Mouse (Mus musculus) embryonic facial prominence, embryonic 11.5 days (tissue): Measurements from ENCODE around the gene Dnajb4. TPM values are rescaled to one million over a fixed set of nuclear protein-coding genes. Genes with fewer than 3 reads are reported as not detected.

Source experiments
- ATAC-seq: fragments of 200-750 bp; cut with Nextera tagmentation; replicated peaks from 2 replicates; pipeline ENCODE4 v1.8.0; 2017; ENCODE audit warnings: low read depth; ENCODE audit not compliant: insufficient number of reproducible peaks, low FRiP score, low TSS enrichment
- DNase-seq: peaks from one replicate; pipeline ENCODE4 v3.0.0-alpha.2; 2015; ENCODE audit warnings: low spot score
- H3K27ac ChIP-seq: fragments of 300-500 bp; sonication (generic); replicated peaks from 2 replicates; pipeline ENCODE4 v1.5.1; 2014; ENCODE audit warnings: mild to moderate bottlenecking, low read depth, low read length, control low read depth
- H3K27me3 ChIP-seq: fragments of 300-500 bp; sonication (generic); 2 replicates; pipeline ENCODE4 v1.6.1; 2014; ENCODE audit warnings: mild to moderate bottlenecking, low read length, moderate library complexity, mixed read lengths; ENCODE audit not compliant: control insufficient read depth, insufficient read depth
- H3K36me3 ChIP-seq: fragments of 300-500 bp; sonication (generic); replicated peaks from 2 replicates; pipeline ENCODE4 v1.6.1; 2014; ENCODE audit warnings: low read depth, mild to moderate bottlenecking, low read length, moderate library complexity, mixed read lengths; ENCODE audit not compliant: control insufficient read depth, insufficient read depth
- H3K4me1 ChIP-seq: fragments of 300-500 bp; sonication (generic); 2 replicates; pipeline ENCODE4 v1.6.1; 2014; ENCODE audit warnings: low read length, mixed read lengths; ENCODE audit not compliant: control insufficient read depth, insufficient read depth
- H3K4me2 ChIP-seq: fragments of 300-500 bp; sonication (generic); 2 replicates; pipeline ENCODE4 v1.6.1; 2014; ENCODE audit warnings: low read depth, mild to moderate bottlenecking, control low read depth, low read length, moderate library complexity
- H3K4me3 ChIP-seq: fragments of 300-500 bp; sonication (generic); 2 replicates; pipeline ENCODE4 v1.5.1; 2014; ENCODE audit warnings: low read depth, low read length, control low read depth
- H3K9ac ChIP-seq: fragments of 300-500 bp; sonication (generic); replicated peaks from 2 replicates; pipeline ENCODE4 v1.6.1; 2014; ENCODE audit warnings: mild to moderate bottlenecking, control low read depth, low read length
- H3K9me3 ChIP-seq: fragments of 300-500 bp; sonication (generic); replicated peaks from 2 replicates; pipeline ENCODE4 v1.6.1; 2016; ENCODE audit warnings: mild to moderate bottlenecking, low read length, inconsistent platforms, mixed read lengths; ENCODE audit not compliant: control insufficient read depth
- WGBS: fragments of 180-500 bp; shearing (Covaris S2); extraction: QIAGEN DNeasy Blood & Tissue Kit; methylation state at CpG from one replicate; pipeline ENCODE4 v1.1.7; 2014; 5-methylcytosine and 5-hydroxymethylcytosine counted together
- polyA plus RNA-seq: library from polyadenylated mRNA; unstranded; fragments of >200 nt; fragmentation: Nextera tagmentation; extraction: Ambion mirVana; gene quantifications from 2 replicates; pipeline ENCODE4 v1.2.1, GENCODE M21; 2014

Dnajb4 gene
- polyA plus RNA-seq, 1 experiment from 2014 or later, result 32.6 TPM

- no peak for DNase-seq
- no peak overlapping the region for H3K9ac ChIP-seq
- H3K4me2 ChIP-seq, result no peak overlapping the region
- no peak overlapping the region for H3K4me3 ChIP-seq
- ATAC-seq, result no peak
- H3K27ac ChIP-seq, result no peak overlapping the region
- H3K9me3 ChIP-seq, result no peaks in the 10 kb centered on the region
- WGBS, result 74% methylated on average over 10 of the region's 10 CpGs
- no peaks in the 10 kb centered on the region for H3K27me3 ChIP-seq
- no peaks in the 10 kb centered on the region for H3K36me3 ChIP-seq
- no peaks in the 10 kb centered on the region for H3K4me1 ChIP-seq
Measured at GRCm38 (mm10) chr3:152158344-152159291, 51.5 kb downstream of the Dnajb4 start.

DNA sequence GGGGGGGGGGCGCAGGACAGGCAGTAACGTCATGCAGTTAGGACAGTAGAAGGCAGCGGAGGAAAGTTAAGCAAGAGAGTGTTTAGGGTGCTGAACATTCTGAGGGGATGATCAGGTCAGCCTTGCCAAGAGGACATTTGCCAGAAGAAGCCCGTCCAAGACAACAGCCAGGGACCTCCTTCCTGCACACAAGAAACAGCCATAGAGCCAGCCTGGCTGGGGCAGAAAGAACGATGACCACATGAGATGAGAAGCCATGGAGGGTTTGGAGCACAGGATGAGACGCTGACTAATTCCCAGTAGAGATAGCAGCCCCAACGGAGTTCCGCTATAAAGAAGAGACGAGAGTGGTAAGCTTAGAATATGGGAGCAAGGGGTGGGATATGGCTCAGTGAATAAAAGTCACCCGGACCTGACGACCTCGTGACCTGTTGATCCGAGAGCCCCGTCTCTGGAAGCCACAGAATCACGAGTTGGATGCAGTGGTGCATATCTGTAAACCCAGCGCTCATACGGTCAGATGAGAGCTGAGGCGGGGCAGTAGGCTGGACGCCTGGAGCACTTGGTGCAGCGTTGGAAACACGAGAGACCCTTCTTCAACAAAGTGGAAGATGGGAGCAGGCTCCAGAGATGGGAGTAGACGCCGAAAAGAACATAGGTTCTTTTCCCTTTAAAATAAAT is 53.1 kb downstream of the Dnajb4 start:
- no peak overlapping the region for H3K27ac ChIP-seq
- H3K9ac ChIP-seq, result no peak overlapping the region
- no peaks in the 10 kb centered on the region for H3K9me3 ChIP-seq
- 73% methylated on average over 23 of the region's 23 CpGs for WGBS
- no peak overlapping the region for H3K4me3 ChIP-seq
- ATAC-seq (no peak), DNase-seq (no peak)
- H3K36me3 ChIP-seq, result no peaks in the 10 kb centered on the region
- no peaks in the 10 kb centered on the region for H3K27me3 ChIP-seq
- H3K4me2 ChIP-seq, result no peak overlapping the region
- no peaks in the 10 kb centered on the region for H3K4me1 ChIP-seq

DNA sequence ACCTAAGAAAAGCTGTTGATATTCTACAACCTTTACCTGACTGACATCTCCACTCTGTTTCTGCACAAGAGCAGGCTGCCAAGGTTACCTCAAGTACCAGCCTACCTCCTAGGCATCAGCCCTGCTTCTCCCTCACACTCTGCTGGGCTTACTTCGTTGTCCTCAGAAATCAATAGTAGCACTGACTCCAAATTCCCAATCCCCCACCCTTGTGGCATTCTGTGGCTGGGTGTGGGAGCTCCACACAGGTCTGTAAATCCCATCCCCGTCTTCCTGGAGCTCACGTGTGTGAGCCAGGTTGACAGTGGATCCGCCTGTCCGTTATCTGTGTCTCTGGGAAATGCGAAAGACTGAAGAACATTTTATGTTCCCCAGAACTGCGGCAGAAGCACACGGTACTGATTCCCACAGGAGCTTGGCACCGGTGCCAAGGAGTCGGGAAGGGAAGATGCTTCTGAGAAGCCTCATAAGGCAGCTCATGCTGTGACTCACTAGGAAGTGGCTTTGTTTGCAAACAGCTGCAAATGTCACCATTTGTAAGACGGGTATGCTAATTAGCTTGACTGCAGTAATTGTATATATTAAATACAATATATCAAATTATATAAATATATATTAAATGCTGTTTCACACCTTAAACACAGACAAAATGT is 54.7 kb downstream of the Dnajb4 start:
- H3K4me3 ChIP-seq, result no peak overlapping the region
- no peaks in the 10 kb centered on the region for H3K27me3 ChIP-seq
- DNase-seq (no peak), ATAC-seq (no peak)
- H3K27ac ChIP-seq, result no peak overlapping the region
- 51% methylated on average over 11 of the region's 11 CpGs for WGBS
- no peak overlapping the region for H3K9ac ChIP-seq
- no peaks in the 10 kb centered on the region for H3K4me1 ChIP-seq
- H3K4me2 ChIP-seq, result no peak overlapping the region
- H3K9me3 ChIP-seq, result no peaks in the 10 kb centered on the region
- H3K36me3 ChIP-seq, result no peaks in the 10 kb centered on the region

DNA sequence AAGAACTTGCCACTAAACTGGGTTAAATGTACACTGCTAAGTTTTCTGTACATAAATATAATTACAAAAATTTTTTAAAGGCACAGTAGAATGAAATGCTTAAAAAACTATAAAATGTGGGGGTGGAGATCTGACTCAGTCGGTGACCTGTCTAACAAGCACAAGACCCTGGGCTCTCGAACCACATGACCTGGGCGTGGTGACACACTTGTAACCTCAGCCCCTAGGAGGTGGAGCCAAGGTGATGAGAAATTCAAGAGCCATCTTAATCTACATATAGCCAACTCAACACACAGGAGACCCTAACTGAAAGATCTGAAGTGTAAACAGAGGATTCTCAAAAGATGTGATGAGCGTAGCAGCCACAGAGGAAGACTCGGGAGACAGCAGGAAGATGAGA is 56.0 kb downstream of the Dnajb4 start:
- no peak for ATAC-seq
- Histone ChIP-seq H3K27ac (no peak overlapping the region), H3K9me3 (no peaks in the 10 kb centered on the region), H3K27me3 (no peaks in the 10 kb centered on the region), H3K4me3 (no peak overlapping the region), H3K36me3 (no peaks in the 10 kb centered on the region), H3K4me2 (no peak overlapping the region), H3K4me1 (no peaks in the 10 kb centered on the region), H3K9ac (no peak overlapping the region)
- no peak for DNase-seq
- 87% methylated on average over 5 of the region's 5 CpGs for WGBS

DNA sequence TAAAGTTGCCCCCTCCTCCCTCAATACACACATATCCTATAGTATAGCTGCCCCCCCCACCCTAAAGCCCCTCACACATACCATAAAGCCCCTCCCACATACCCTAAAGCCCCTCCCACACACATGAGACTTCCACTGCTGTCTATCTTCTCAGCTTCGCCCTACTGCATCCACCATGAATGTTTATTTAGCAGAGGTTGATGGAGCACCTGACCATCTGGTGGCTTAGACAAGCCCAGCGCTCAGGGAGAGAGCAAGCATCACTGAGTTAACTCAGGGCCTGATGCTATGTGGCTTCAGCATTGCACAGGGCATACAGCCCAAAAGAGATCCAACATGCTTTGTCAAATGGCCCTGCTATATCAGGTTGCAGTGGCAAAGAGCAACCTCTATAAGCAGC is 57.0 kb downstream of the Dnajb4 start:
- no peaks in the 10 kb centered on the region for H3K36me3 ChIP-seq
- DNase-seq, result no peak
- H3K27me3 ChIP-seq, result no peaks in the 10 kb centered on the region
- 83% methylated on average over 2 of the region's 2 CpGs for WGBS
- H3K9me3 ChIP-seq, result no peaks in the 10 kb centered on the region
- no peak overlapping the region for H3K4me2 ChIP-seq
- no peaks in the 10 kb centered on the region for H3K4me1 ChIP-seq
- no peak for ATAC-seq
- H3K4me3 ChIP-seq, result no peak overlapping the region
- no peak overlapping the region for H3K27ac ChIP-seq
- H3K9ac ChIP-seq, result no peak overlapping the region

- Histone ChIP-seq H3K9me3 (no peaks in the 10 kb centered on the region), H3K9ac (no peak overlapping the region), H3K27ac (no peak overlapping the region), H3K4me1 (no peaks in the 10 kb centered on the region), H3K27me3 (no peaks in the 10 kb centered on the region), H3K36me3 (no peaks in the 10 kb centered on the region), H3K4me2 (no peak overlapping the region), H3K4me3 (no peak overlapping the region)
- DNase-seq (no peak), ATAC-seq (0 out of 2 replicates have a peak, but pooled peaks have one; percentile 39)
- 81% methylated on average over 1 of the region's 1 CpGs for WGBS
Measured at GRCm38 (mm10) chr3:152152483-152152804, 57.7 kb downstream of the Dnajb4 start.

- no peak overlapping the region for H3K9ac ChIP-seq
- no peaks in the 10 kb centered on the region for H3K27me3 ChIP-seq
- H3K36me3 ChIP-seq, result no peaks in the 10 kb centered on the region
- 0 out of 2 replicates have a peak overlapping the region, but pooled peaks have one; percentile 21 for H3K4me2 ChIP-seq
- no peaks in the 10 kb centered on the region for H3K4me1 ChIP-seq
- H3K27ac ChIP-seq, result no peak overlapping the region
- DNase-seq (no peak), ATAC-seq (no peak)
- 66% methylated on average over 29 of the region's 29 CpGs for WGBS
- no peak overlapping the region for H3K4me3 ChIP-seq
- no peaks in the 10 kb centered on the region for H3K9me3 ChIP-seq
Measured at GRCm38 (mm10) chr3:152151725-152152482, 58.2 kb downstream of the Dnajb4 start.
